Mouse (Mus musculus) ZHBTc4 (cell line): Measurements from ENCODE around the gene Alyref.

ENCODE experiments used
- DNase-seq: peaks from one replicate; pipeline ENCODE4 v3.0.0-alpha.2; 2011; ENCODE audit warnings: low read depth, low spot score

Gene Alyref

GRCm38 (mm10) chr11:120626785-120627467 lies 28.8 kb upstream of the Alyref start:
- DNase-seq: no peak

GRCm38 (mm10) chr11:120625152-120625775 lies 27.1 kb upstream of the Alyref start, which contains the start of gene Sirt7:
Gene Sirt7 (minus strand): TSS chr11:120625240.
- no peak for DNase-seq

DNA sequence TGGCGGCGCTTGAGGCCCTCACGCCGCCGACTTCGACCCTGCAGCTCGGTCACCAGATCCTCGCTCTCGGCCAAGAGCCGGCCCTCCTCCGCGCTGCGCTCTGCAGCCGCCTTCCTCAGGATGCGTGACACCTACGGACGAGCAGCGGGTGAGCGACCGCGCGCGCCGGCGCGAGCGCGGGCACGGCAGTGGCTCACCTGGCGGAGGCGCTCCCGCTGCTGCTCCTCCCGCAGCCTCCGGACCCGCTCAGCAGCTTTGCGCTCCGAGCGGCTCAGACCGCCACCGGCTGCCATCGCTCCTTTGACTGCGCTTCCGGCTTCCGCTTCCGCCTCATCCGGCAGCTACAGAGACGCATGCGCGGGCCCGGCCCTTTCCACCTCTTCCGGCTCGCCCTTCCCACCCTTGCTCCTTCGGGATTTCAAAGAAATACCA lies 26.5 kb upstream of the Alyref start:
- DNase-seq: peak; percentile 94

DNA sequence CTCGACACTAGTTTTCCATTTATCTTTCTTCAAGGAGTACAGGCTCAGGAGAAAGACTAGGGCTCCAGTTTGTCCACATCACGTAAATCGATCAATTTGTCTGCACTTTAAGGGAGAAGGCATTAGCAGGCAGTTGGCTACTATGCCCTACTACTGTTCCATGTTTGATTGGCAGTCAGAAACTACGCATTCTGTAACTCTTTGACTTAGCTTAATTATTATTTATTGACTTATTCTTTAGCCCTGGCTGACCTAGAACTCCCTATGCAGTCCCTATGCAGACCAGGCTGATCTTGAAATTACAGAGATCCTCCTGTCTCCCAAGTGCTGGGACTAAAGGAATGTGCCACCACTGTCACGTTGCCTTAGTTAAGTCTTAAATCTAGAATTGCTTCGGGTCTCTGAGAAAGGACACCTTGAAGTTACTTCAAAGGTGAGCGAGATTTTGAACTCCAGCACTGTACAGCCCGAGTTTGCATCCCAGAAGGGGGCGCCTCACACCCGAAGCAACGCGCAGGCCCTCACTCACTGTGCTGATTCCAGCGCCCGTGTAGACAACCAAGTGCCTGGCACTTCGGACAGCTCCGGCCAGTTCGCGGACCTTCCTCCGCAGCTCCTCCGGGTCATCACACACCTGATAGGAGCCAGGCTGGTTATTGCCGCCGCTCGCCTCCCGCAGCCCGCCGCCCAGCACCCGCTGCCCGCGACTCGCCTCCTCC lies 26.0 kb upstream of the Alyref start:
- DNase-seq: peak; percentile 85

- DNase-seq: no peak
These were observed 24.6 kb upstream of the Alyref start for GRCm38 (mm10) chr11:120622805-120623204.

- no peak for DNase-seq
These were observed 22.0 kb upstream of the Alyref start for GRCm38 (mm10) chr11:120620195-120620594.

DNA sequence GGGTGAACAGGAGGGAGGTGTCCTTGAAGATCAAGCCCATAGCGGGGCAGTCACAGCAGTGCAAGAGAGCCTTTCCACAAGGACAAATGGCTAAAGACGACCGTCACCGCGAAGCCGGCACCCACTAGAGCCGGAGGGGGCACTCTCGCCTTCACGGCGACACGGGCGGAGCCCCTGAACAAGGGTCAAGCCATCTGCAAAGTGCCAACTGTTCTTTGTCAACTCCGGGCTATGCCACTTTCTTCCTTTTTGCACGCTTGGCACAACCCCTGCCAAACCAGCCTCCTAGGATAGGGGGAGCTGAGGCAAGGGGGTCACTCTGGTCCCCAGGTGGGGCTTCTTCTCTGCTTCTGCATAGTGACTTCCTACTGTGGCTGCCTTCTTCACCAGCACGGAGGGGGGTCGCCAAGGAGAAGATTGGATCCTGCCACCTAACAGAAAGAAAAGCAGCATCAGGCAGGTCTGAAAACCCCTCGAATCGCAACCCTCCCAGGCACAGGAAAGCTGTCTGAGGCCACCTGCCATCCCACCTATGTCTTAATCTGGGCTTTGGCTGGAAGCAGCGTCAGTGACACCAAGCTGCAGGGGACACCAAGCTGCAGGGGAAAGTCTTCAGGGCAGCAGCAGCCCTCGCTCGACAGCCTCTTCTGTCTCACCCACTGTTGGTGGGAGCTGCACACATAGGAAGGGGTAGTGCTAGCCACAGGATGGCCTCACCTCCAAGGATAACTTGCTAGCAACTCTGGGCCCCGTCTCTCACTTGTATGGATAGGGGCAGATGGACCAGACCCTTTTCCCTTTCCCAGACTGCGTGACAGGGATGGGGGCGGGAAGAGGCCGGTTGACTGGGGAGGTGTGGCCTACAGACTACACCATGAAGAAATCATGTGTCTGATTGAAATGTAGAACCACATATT lies 20.7 kb upstream of the Alyref start:
- no peak for DNase-seq

- peak; percentile 98 for DNase-seq
These were observed 19.5 kb upstream of the Alyref start, which contains the start of gene Pcyt2 for GRCm38 (mm10) chr11:120617519-120618112. Gene Pcyt2 (minus strand): TSS chr11:120617936.

GRCm38 (mm10) chr11:120616617-120617294 lies 18.6 kb upstream of the Alyref start:
- no peak for DNase-seq

DNA sequence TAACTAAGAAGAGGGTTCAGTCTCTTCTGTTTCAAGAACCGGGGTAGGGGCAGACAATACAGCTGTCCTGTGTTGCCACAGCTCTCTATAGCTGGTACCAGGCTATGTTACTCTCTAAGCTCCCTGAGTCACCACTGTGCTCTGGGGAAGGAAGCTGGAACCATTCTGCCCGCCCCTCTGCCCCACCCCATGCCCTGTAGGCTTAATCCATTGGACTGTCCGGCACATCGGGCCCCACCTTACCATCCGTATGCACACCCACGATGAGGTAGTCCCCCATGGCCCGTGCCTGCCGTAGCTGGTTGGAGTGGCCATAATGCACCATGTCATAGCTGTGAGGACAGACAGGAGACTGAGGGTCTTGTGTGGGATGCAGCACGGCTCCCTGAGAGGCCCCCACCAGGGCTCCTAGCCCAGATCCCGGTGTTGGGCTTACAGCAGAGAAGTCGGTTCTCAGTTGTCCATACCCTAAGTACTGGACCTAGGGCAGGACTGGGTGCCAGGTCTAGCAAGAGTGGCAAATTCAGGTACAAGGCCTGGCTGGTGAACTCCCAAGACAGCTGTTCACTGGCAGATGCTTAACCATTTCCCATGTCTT lies 17.5 kb upstream of the Alyref start:
- no peak for DNase-seq

DNA sequence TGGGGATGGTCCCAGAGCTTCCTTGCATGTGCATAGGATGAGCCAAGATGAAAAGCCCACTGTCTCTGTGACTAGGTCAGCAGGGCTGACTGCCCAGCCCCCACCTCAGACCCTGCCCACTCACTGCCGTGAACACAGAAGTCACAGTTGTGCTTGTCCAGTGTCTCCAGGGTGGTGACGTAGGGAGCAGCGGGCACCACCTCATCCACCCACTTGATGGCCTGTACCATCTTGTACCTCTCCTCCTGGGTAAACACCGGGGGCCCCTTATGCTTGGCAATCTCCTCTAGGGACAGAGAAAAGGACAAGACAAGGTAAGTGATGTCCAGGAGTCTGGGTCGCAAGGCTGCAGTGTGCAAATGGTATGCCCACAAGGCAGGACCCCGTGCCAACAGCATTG lies 17.0 kb upstream of the Alyref start:
- no peak for DNase-seq

- DNase-seq: no peak
These were observed 15.8 kb upstream of the Alyref start for GRCm38 (mm10) chr11:120613976-120614375.

DNA sequence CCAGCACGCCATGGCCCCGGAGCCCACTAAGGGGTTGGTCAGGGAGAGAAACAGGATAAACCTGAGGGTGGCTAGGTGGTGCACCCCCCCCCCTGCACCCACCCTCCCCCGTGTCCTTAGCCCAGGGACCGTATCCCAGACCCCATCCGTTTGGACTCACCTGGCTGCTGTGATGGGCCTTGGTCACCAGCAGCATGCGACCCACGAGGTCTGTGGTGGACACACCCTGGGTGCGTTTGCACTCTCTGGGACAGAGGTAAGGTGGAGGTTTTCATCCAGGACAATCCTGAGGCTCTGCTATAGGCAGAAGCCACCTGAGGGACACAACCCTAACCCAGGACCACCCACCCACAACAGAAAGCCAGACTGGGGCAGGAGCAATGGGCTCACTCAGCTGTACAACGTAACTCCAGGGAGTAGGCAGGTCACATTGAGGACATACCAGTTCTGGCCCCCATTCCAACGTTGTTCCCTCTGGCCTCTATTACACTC lies 15.4 kb upstream of the Alyref start:
- DNase-seq: no peak

GRCm38 (mm10) chr11:120612763-120613162 lies 14.6 kb upstream of the Alyref start:
- peak; percentile 74 for DNase-seq

DNA sequence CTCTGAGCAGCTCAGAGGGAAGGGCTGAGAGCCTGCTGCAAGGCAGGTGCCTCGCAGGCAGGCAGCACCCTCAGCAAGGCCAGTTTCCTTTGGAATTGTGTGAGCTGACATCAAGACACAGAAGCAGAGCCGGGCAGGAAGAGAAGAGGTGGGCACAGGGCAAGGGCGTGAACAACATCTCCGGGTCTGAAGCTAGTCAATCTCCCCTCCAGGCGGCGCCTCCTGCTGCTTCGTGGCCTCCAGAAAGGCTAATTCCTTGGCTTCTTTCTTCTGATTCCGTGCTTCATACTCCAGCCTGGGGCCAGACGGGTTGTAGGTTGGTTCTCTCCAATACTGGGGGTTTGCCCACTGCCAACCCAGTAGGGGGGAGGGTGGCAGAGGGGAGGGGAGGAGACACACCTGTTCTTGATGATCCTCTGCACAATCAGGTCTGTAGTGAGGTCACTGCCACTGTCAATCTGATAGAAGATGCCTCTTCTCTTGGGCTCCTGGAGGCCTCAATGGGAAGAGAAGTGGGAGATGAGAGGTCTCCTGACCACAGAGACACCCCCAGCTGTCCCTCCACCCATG lies 12.4 kb upstream of the Alyref start:
- DNase-seq: no peak

DNA sequence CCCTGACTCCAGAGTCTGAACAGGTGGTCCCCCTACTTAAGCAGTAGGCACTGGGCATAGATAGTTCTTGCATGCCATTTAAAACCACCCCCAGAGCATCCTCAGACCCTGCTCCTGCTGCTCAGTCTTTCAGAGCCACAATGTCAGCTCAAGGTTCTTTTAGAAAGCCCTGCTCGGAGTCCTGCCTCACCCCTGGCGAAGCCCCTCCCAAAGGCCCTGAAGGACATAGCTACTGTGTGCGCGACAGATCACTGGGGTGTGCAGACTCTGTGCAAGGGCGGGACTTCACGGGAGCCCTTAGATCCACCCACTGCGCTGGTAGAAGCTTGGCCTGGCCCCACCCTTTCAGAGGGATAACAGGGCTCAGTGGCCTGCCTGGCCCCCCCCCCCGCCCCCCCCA lies 11.1 kb upstream of the Alyref start:
- DNase-seq: peak; percentile 90

DNA sequence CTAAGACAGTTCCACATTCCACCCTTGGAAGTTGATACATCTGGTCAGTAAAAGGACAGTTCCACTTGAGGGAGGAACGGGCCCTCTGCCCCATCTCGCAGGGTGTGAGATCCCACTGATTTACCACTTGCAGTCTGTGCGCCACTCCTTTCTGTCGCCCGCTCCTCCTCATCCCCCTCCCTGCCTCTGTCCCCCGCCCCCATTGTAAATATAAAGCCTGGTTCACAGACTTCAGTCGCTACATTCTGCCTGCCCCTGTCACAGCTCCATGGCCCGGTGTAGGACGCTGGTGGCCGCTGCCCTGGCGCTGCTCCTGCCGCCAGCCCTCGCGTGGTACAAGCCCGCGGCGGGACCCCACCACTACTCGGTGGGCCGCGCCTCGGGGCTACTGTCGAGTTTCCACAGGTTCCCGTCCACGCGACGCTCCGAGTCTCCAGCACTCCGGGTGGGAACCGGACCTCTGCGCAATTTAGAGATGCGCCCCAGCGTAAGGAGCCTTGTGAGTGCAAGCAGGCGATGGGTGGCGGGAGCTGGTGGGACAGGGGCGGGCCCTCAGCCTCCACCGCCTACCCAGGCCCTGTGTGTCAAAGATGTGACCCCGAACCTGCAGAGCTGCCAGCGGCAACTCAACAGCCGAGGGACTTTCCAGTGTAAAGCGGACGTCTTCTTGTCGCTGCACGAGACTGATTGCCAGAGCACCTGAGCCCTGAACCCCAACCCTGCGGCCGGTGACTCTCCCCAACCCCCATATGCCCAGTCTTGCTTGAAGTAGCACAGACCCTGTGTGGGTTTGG lies 10.3 kb upstream of the Alyref start, which contains the start of gene Npb:
Gene Npb (plus strand): TSS at position 237 of the 794 bp plus-strand sequence.
- peak; percentile 51 for DNase-seq

- DNase-seq: peak; percentile 67
These were observed 8.6 kb upstream of the Alyref start for GRCm38 (mm10) chr11:120606764-120607163.

- DNase-seq: no peak
These were observed 7.5 kb upstream of the Alyref start for GRCm38 (mm10) chr11:120605667-120606066.
